Mouse (Mus musculus) embryo, embryonic 9.5 days (tissue): ENCODE measurements around the gene Tmem35b.

Source experiments
- DNase-seq: peaks from one replicate; pipeline ENCODE4 v3.0.0-alpha.2; 2017; ENCODE audit errors: extremely low spot score

The Tmem35b gene

GRCm38 (mm10) chr4:127168211-127168913, 44.9 kb downstream of the Tmem35b start:
- DNase-seq, result peak; percentile 68

- DNase-seq, result peak; percentile 36
Observed at GRCm38 (mm10) chr4:127168914-127169345, 45.4 kb downstream of the Tmem35b start, which contains the start of gene Dlgap3. Dlgap3 (plus strand) TSS chr4:127169204.

GRCm38 (mm10) chr4:127169346-127170221, 46.1 kb downstream of the Tmem35b start:
- peak; percentile 38 for DNase-seq

- DNase-seq, result no peak
Observed at GRCm38 (mm10) chr4:127170866-127171265, 47.4 kb downstream of the Tmem35b start.

- no peak for DNase-seq
Observed at GRCm38 (mm10) chr4:127171341-127171905, 47.9 kb downstream of the Tmem35b start.

GRCm38 (mm10) chr4:127172119-127172518, 48.6 kb downstream of the Tmem35b start:
- DNase-seq, result no peak

GRCm38 (mm10) chr4:127172614-127173013, 49.1 kb downstream of the Tmem35b start:
- no peak for DNase-seq

GRCm38 (mm10) chr4:127173461-127173860, 50.0 kb downstream of the Tmem35b start:
- peak; percentile 75 for DNase-seq

GRCm38 (mm10) chr4:127174075-127174899, 50.8 kb downstream of the Tmem35b start:
- no peak for DNase-seq

GRCm38 (mm10) chr4:127174900-127175278, 51.4 kb downstream of the Tmem35b start:
- no peak for DNase-seq

GRCm38 (mm10) chr4:127177961-127178360, 54.5 kb downstream of the Tmem35b start:
- DNase-seq, result no peak

GRCm38 (mm10) chr4:127178671-127179070, 55.2 kb downstream of the Tmem35b start:
- DNase-seq, result no peak
